Mouse (Mus musculus) liver, embryonic 15.5 days (tissue): ENCODE data around the gene Cers3. TPM values are rescaled to one million over a fixed set of nuclear protein-coding genes. Genes with fewer than 3 reads are reported as not detected.

Source experiments
- ATAC-seq: fragments of 200-750 bp; cut with Nextera tagmentation; 2 replicates; pipeline ENCODE4 v1.8.0; 2017; ENCODE audit warnings: moderate number of reproducible peaks, mild to moderate bottlenecking, moderate library complexity; ENCODE audit not compliant: insufficient read depth
- H3K27ac ChIP-seq: fragments of 300-500 bp; sonication (generic); replicated peaks from 2 replicates; pipeline ENCODE4 v1.5.1; 2015; ENCODE audit warnings: mild to moderate bottlenecking, inconsistent platforms
- H3K27me3 ChIP-seq: fragments of 300-500 bp; sonication (generic); 2 replicates; pipeline ENCODE4 v1.6.1; 2015; ENCODE audit warnings: mild to moderate bottlenecking, inconsistent platforms
- H3K36me3 ChIP-seq: fragments of 300-500 bp; sonication (generic); replicated peaks from 2 replicates; pipeline ENCODE4 v1.6.1; 2015; ENCODE audit warnings: moderate library complexity, mild to moderate bottlenecking, inconsistent platforms
- H3K4me1 ChIP-seq: fragments of 300-500 bp; sonication (generic); replicated peaks from 2 replicates; pipeline ENCODE4 v1.6.1; 2015; ENCODE audit warnings: inconsistent platforms
- H3K4me2 ChIP-seq: fragments of 300-500 bp; sonication (generic); 2 replicates; pipeline ENCODE4 v1.6.1; 2015; ENCODE audit warnings: moderate library complexity, mild to moderate bottlenecking, inconsistent platforms
- H3K4me3 ChIP-seq: fragments of 300-500 bp; sonication (generic); replicated peaks from 2 replicates; pipeline ENCODE4 v1.5.1; 2015; ENCODE audit warnings: mild to moderate bottlenecking, inconsistent platforms
- H3K9ac ChIP-seq: fragments of 300-500 bp; sonication (generic); 2 replicates; pipeline ENCODE4 v1.6.1; 2015; ENCODE audit warnings: moderate library complexity, mild to moderate bottlenecking, inconsistent platforms
- H3K9me3 ChIP-seq: fragments of 300-500 bp; sonication (generic); replicated peaks from 2 replicates; pipeline ENCODE4 v1.6.1; 2016; ENCODE audit warnings: inconsistent platforms
- WGBS: fragments of 180-500 bp; shearing (Covaris S2); methylation state at CpG from one replicate; pipeline ENCODE4 v1.1.7; 2015; ENCODE audit warnings: mixed read lengths; ENCODE audit not compliant: insufficient replicate concordance; 5-methylcytosine and 5-hydroxymethylcytosine counted together
- polyA plus RNA-seq: library from polyadenylated mRNA; unstranded; fragments of >200 nt; fragmentation: Nextera tagmentation; extraction: Ambion mirVana; gene quantifications from 2 replicates; pipeline ENCODE4 v1.2.1, GENCODE M21; 2015

Cers3 gene
- polyA plus RNA-seq, 1 experiment from 2014 or later: 0.05 TPM

- Histone ChIP-seq H3K27ac (no peak overlapping the region), H3K4me1 (no peaks in the 10 kb centered on the region), H3K4me3 (no peak overlapping the region), H3K4me2 (no peak overlapping the region), H3K9me3 (no peaks in the 10 kb centered on the region), H3K27me3 (no peaks in the 10 kb centered on the region), H3K9ac (no peak overlapping the region), H3K36me3 (no peaks in the 10 kb centered on the region)
- WGBS: 67% methylated on average over 6 of the region's 6 CpGs
- ATAC-seq: no peak
Measured at GRCm38 (mm10) chr7:66734993-66735392, 8.3 kb upstream of the Cers3 start.

- Histone ChIP-seq H3K4me1 (no peaks in the 10 kb centered on the region), H3K27ac (no peak overlapping the region), H3K9me3 (no peaks in the 10 kb centered on the region), H3K27me3 (no peaks in the 10 kb centered on the region), H3K4me3 (no peak overlapping the region), H3K4me2 (no peak overlapping the region), H3K9ac (no peak overlapping the region), H3K36me3 (no peaks in the 10 kb centered on the region)
- 49% methylated on average over 4 of the region's 4 CpGs for WGBS
- no peak for ATAC-seq
Measured at GRCm38 (mm10) chr7:66737418-66737817, 5.9 kb upstream of the Cers3 start.

GRCm38 (mm10) chr7:66741008-66741407 lies 2.3 kb upstream of the Cers3 start:
- Histone ChIP-seq H3K36me3 (no peaks in the 10 kb centered on the region), H3K4me3 (no peak overlapping the region), H3K4me1 (no peaks in the 10 kb centered on the region), H3K9me3 (no peaks in the 10 kb centered on the region), H3K4me2 (no peak overlapping the region), H3K27ac (no peak overlapping the region), H3K9ac (no peak overlapping the region), H3K27me3 (no peaks in the 10 kb centered on the region)
- no peak for ATAC-seq
- 63% methylated on average over 5 of the region's 5 CpGs for WGBS

DNA sequence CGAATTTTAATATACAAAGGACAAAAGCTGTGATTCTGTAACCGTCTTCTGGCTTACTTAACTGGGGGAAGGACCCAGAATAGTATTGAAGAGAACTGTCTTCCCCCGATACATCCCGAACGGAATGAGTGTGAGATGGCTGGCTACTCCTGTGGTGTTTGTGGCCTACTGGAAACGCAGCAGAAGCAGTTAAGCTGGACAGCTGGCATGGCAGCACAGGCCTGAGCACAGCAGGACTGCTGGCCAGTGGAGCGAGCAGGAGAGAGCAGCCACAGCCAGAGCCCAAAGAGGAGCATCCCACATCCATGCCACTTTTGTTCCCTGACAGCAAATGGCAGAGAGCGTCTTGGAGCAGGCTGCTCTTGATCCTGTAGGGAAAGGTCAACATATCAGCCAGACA lies 1.9 kb upstream of the Cers3 start:
- H3K27me3 ChIP-seq: no peaks in the 10 kb centered on the region
- no peaks in the 10 kb centered on the region for H3K36me3 ChIP-seq
- no peak overlapping the region for H3K9ac ChIP-seq
- no peaks in the 10 kb centered on the region for H3K4me1 ChIP-seq
- ATAC-seq: no peak
- H3K9me3 ChIP-seq: no peaks in the 10 kb centered on the region
- WGBS: 66% methylated on average over 8 of the region's 8 CpGs
- H3K4me2 ChIP-seq: no peak overlapping the region
- no peak overlapping the region for H3K4me3 ChIP-seq
- no peak overlapping the region for H3K27ac ChIP-seq

DNA sequence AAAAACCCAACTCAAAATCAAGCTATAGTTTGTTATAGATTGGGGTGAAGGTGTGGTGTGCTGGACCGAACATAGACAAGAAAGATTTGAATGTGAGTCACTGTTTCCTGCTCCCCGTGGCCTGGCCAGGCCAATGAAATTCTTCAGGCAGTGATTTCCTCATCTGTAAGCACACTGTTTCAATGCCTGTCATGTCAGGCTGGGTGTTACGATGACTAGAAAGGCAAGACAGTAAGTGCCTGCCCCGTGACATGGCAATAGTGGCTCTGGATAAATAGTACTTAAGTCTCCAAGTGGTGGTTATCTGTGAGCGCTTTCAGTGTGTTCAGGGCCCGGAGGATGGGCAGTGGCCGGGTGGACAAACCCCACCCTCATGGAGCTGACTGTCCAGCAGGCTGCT lies 3.7 kb downstream of the Cers3 start:
- no peaks in the 10 kb centered on the region for H3K36me3 ChIP-seq
- H3K9ac ChIP-seq: no peak overlapping the region
- no peak overlapping the region for H3K27ac ChIP-seq
- H3K9me3 ChIP-seq: no peaks in the 10 kb centered on the region
- WGBS: 51% methylated on average over 7 of the region's 7 CpGs
- no peak for ATAC-seq
- H3K4me1 ChIP-seq: no peaks in the 10 kb centered on the region
- no peak overlapping the region for H3K4me2 ChIP-seq
- H3K27me3 ChIP-seq: no peaks in the 10 kb centered on the region
- H3K4me3 ChIP-seq: no peak overlapping the region

- 53% methylated on average over 1 of the region's 1 CpGs for WGBS
- no peak overlapping the region for H3K4me2 ChIP-seq
- no peaks in the 10 kb centered on the region for H3K9me3 ChIP-seq
- H3K27me3 ChIP-seq: no peaks in the 10 kb centered on the region
- no peaks in the 10 kb centered on the region for H3K4me1 ChIP-seq
- H3K9ac ChIP-seq: no peak overlapping the region
- H3K4me3 ChIP-seq: no peak overlapping the region
- no peak overlapping the region for H3K27ac ChIP-seq
- H3K36me3 ChIP-seq: no peaks in the 10 kb centered on the region
- ATAC-seq: no peak
Measured at GRCm38 (mm10) chr7:66749998-66750397, 6.7 kb downstream of the Cers3 start.

- no peaks in the 10 kb centered on the region for H3K9me3 ChIP-seq
- H3K36me3 ChIP-seq: no peaks in the 10 kb centered on the region
- no peaks in the 10 kb centered on the region for H3K27me3 ChIP-seq
- H3K4me1 ChIP-seq: no peaks in the 10 kb centered on the region
- H3K27ac ChIP-seq: no peak overlapping the region
- 74% methylated on average over 8 of the region's 8 CpGs for WGBS
- no peak overlapping the region for H3K9ac ChIP-seq
- no peak overlapping the region for H3K4me2 ChIP-seq
- no peak overlapping the region for H3K4me3 ChIP-seq
- ATAC-seq: no peak
Measured at GRCm38 (mm10) chr7:66753816-66754215, 10.5 kb downstream of the Cers3 start.

DNA sequence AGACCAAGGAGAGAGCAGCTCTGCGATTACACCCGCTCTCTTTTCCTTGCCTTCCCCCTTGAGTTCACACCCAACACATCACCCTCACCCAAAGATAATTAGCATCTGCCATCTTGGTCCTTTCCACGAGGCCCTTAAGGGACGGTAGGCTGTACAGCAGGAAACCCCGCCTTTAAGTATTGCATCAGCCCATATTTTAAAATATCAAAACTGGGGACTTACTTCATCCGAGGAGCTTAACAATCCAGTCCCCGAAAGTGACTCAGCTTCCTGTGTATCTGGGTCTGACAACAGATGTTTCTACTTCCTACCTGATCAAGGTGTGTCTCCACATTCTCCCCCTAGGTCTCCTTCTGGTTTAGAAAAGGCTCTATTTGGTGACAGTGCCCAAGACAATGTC lies 12.3 kb downstream of the Cers3 start:
- Histone ChIP-seq H3K27ac (no peak overlapping the region), H3K36me3 (no peaks in the 10 kb centered on the region), H3K4me1 (no peaks in the 10 kb centered on the region), H3K4me3 (no peak overlapping the region), H3K27me3 (no peaks in the 10 kb centered on the region), H3K4me2 (no peak overlapping the region), H3K9me3 (no peaks in the 10 kb centered on the region), H3K9ac (no peak overlapping the region)
- ATAC-seq: no peak
- 42% methylated on average over 7 of the region's 7 CpGs for WGBS

GRCm38 (mm10) chr7:66769902-66770301 lies 26.6 kb downstream of the Cers3 start:
- 15% methylated on average over 5 of the region's 5 CpGs for WGBS
- Histone ChIP-seq H3K27me3 (no peaks in the 10 kb centered on the region), H3K4me1 (no peaks in the 10 kb centered on the region), H3K9ac (no peak overlapping the region), H3K4me2 (no peak overlapping the region), H3K36me3 (no peaks in the 10 kb centered on the region), H3K27ac (no peak overlapping the region), H3K9me3 (no peaks in the 10 kb centered on the region), H3K4me3 (no peak overlapping the region)
- no peak for ATAC-seq

- H3K27ac ChIP-seq: no peak overlapping the region
- H3K9me3 ChIP-seq: no peaks in the 10 kb centered on the region
- H3K4me2 ChIP-seq: no peak overlapping the region
- 43% methylated on average over 3 of the region's 3 CpGs for WGBS
- no peak for ATAC-seq
- no peak overlapping the region for H3K4me3 ChIP-seq
- H3K27me3 ChIP-seq: no peaks in the 10 kb centered on the region
- H3K4me1 ChIP-seq: no peaks in the 10 kb centered on the region
- no peaks in the 10 kb centered on the region for H3K36me3 ChIP-seq
- no peak overlapping the region for H3K9ac ChIP-seq
Measured at GRCm38 (mm10) chr7:66770706-66771105, 27.4 kb downstream of the Cers3 start.

DNA sequence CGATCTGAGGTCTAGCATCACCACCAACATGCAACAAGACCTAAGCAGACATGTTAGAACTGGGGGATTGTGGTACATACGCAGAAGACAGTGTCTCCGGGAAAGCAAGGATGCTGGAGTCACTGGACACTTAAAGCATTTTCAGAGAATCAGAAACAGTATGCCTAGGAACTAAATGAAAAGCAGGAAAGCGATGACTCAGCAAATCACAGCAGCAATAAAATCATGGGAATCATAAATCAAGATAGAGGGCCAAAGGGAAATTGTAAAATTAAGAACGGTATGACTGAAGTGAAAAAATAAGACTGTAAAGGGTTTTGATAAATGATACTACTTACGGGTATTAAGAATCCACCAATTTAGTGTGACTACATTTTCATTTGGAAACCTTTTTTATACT lies 27.9 kb downstream of the Cers3 start:
- no peak for ATAC-seq

DNA sequence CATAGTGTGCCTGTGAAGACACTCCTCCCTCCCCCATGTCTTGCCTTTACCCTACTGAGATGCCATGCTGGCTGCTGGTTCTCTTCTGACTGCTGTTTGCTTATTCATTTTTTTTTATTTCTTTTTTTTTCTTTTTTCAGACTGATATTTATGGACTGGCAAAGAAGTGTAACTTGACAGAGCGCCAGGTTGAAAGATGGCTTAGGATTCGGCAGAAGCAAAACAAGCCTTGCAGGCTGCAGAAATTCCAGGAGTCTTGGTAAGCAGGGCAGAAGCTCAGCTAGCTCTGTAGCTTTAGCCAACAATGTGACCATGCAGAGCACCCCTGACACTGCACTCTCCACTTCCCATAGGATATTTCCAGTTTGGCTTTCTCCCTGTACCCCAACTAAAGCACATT lies 36.1 kb downstream of the Cers3 start:
- no peak overlapping the region for H3K27ac ChIP-seq

More for the DNA sequence above, 27.9 kb downstream of the Cers3 start:
- no peak overlapping the region for H3K9ac ChIP-seq
- H3K27me3 ChIP-seq: no peaks in the 10 kb centered on the region
- WGBS: 63% methylated on average over 6 of the region's 6 CpGs
- H3K27ac ChIP-seq: no peak overlapping the region
- H3K36me3 ChIP-seq: no peaks in the 10 kb centered on the region
- H3K4me3 ChIP-seq: no peak overlapping the region
- no peaks in the 10 kb centered on the region for H3K9me3 ChIP-seq
- no peaks in the 10 kb centered on the region for H3K4me1 ChIP-seq
- no peak overlapping the region for H3K4me2 ChIP-seq

More for the DNA sequence above, 36.1 kb downstream of the Cers3 start:
- no peaks in the 10 kb centered on the region for H3K9me3 ChIP-seq
- no peak overlapping the region for H3K9ac ChIP-seq
- no peaks in the 10 kb centered on the region for H3K4me1 ChIP-seq
- ATAC-seq: no peak
- no peak overlapping the region for H3K4me3 ChIP-seq
- H3K36me3 ChIP-seq: no peaks in the 10 kb centered on the region
- no peak overlapping the region for H3K4me2 ChIP-seq
- H3K27me3 ChIP-seq: no peaks in the 10 kb centered on the region
- WGBS: 53% methylated on average over 2 of the region's 2 CpGs
